Mouse (Mus musculus) gastrocnemius, adult 2 months (tissue): Measurements from ENCODE around the gene Fam163a. TPM values are rescaled to one million over a fixed set of nuclear protein-coding genes. Genes with fewer than 3 reads are reported as not detected.

Source experiments
- DNase-seq: peaks from one replicate; pipeline ENCODE4 v3.0.0; 2022
- H3K27ac ChIP-seq: fragments of 200-600 bp; 2 replicates; pipeline ENCODE4 v1.8.1; 2022; ENCODE audit warnings: mild to moderate bottlenecking
- H3K4me3 ChIP-seq: fragments of 200-600 bp; 2 replicates; pipeline ENCODE4 v1.8.1; 2022; ENCODE audit warnings: mild to moderate bottlenecking, moderate library complexity
- CTCF ChIP-seq: fragments of 200-600 bp; IDR thresholded peaks from 2 replicates; pipeline ENCODE4 v1.8.1; 2022; ENCODE audit warnings: antibody characterized with exemption, mild to moderate bottlenecking, moderate library complexity
- intact Hi-C: fragments of 180-260 bp; cut with DNase I; formaldehyde crosslinking; loops from one replicate; pipeline ENCODE4 v1.15.1; 2025
- total RNA-seq, 2 experiments: library from RNA; stranded (reverse); gene quantifications; 2 replicates each; pipeline ENCODE4 v1.2.3; 2021

Gene Fam163a
- total RNA-seq, 2 experiments from 2014 or later = not detected

- H3K4me3 ChIP-seq = no peak overlapping the region
- no peak for DNase-seq
- no peak for TF ChIP-seq CTCF
- H3K27ac ChIP-seq = no peak overlapping the region
- intact Hi-C loops = no loop called here
Observed at GRCm38 (mm10) chr1:156091811-156092210, 113.0 kb downstream of the Fam163a start.

GRCm38 (mm10) chr1:156090042-156090441 lies 114.8 kb downstream of the Fam163a start:
- H3K4me3 ChIP-seq = no peak overlapping the region
- DNase-seq = no peak
- no peak overlapping the region for H3K27ac ChIP-seq
- no peak for TF ChIP-seq CTCF
- intact Hi-C loops = no loop called here

GRCm38 (mm10) chr1:156089561-156089960 lies 115.3 kb downstream of the Fam163a start:
- no peak overlapping the region for H3K4me3 ChIP-seq
- TF ChIP-seq CTCF = no peak
- intact Hi-C loops = loop anchor here (5.0 kb wide), 1 partner anchor 138 kb away; no protein-coding TSS in a partner anchor

GRCm38 (mm10) chr1:156087586-156087985 lies 117.2 kb downstream of the Fam163a start:
- TF ChIP-seq CTCF = no peak
- Histone ChIP-seq H3K27ac (no peak overlapping the region), H3K4me3 (no peak overlapping the region)
- intact Hi-C loops = loop anchor here (5.0 kb wide), 1 partner anchor 140 kb away; no protein-coding TSS in a partner anchor
- DNase-seq = no peak

More at GRCm38 (mm10) chr1:156089561-156089960, 115.3 kb downstream of the Fam163a start:
- no peak overlapping the region for H3K27ac ChIP-seq
- no peak for DNase-seq

- DNase-seq = no peak
- intact Hi-C loops = loop anchor here (1.0 to 5.0 kb wide), 2 partner anchors 142 to 156 kb away; no protein-coding TSS in a partner anchor
Observed at GRCm38 (mm10) chr1:156085770-156086169, 119.1 kb downstream of the Fam163a start.

GRCm38 (mm10) chr1:156084603-156085002 lies 120.2 kb downstream of the Fam163a start:
- DNase-seq = no peak
- H3K27ac ChIP-seq = no peak overlapping the region
- no peak for TF ChIP-seq CTCF
- H3K4me3 ChIP-seq = no peak overlapping the region
- intact Hi-C loops = loop anchor here (1.0 to 5.0 kb wide), 2 partner anchors 143 to 157 kb away; no protein-coding TSS in a partner anchor

More at GRCm38 (mm10) chr1:156085770-156086169, 119.1 kb downstream of the Fam163a start:
- no peak overlapping the region for H3K4me3 ChIP-seq
- no peak overlapping the region for H3K27ac ChIP-seq
- TF ChIP-seq CTCF = peak; percentile 92

GRCm38 (mm10) chr1:156077655-156078054 lies 127.2 kb downstream of the Fam163a start:
- no peak overlapping the region for H3K4me3 ChIP-seq
- no peak for TF ChIP-seq CTCF
- intact Hi-C loops = no loop called here
- DNase-seq = no peak
- no peak overlapping the region for H3K27ac ChIP-seq

- Histone ChIP-seq H3K4me3 (no peak overlapping the region), H3K27ac (no peak overlapping the region)
- TF ChIP-seq CTCF = no peak
- DNase-seq = no peak
- intact Hi-C loops = no loop called here
Observed at GRCm38 (mm10) chr1:156076474-156076873, 128.4 kb downstream of the Fam163a start.

GRCm38 (mm10) chr1:156074575-156074974 lies 130.3 kb downstream of the Fam163a start:
- H3K27ac ChIP-seq = no peak overlapping the region
- peak; percentile 29 for DNase-seq
- no peak overlapping the region for H3K4me3 ChIP-seq
- intact Hi-C loops = no loop called here
- TF ChIP-seq CTCF = no peak

- intact Hi-C loops = no loop called here
- no peak overlapping the region for H3K27ac ChIP-seq
Observed at GRCm38 (mm10) chr1:156073169-156073821, 131.5 kb downstream of the Fam163a start.

GRCm38 (mm10) chr1:156070106-156070505 lies 134.7 kb downstream of the Fam163a start:
- no peak overlapping the region for H3K4me3 ChIP-seq
- no peak for TF ChIP-seq CTCF
- no peak overlapping the region for H3K27ac ChIP-seq
- no peak for DNase-seq
- intact Hi-C loops = no loop called here

More at GRCm38 (mm10) chr1:156073169-156073821, 131.5 kb downstream of the Fam163a start:
- TF ChIP-seq CTCF = no peak
- no peak overlapping the region for H3K4me3 ChIP-seq
- DNase-seq = no peak

- Histone ChIP-seq H3K4me3 (no peak overlapping the region), H3K27ac (no peak overlapping the region)
- DNase-seq = no peak
- intact Hi-C loops = no loop called here
- TF ChIP-seq CTCF = no peak
Observed at GRCm38 (mm10) chr1:156066133-156066532, 138.7 kb downstream of the Fam163a start.

- TF ChIP-seq CTCF = no peak
- intact Hi-C loops = no loop called here
- H3K4me3 ChIP-seq = no peak overlapping the region
- no peak for DNase-seq
- no peak overlapping the region for H3K27ac ChIP-seq
Observed at GRCm38 (mm10) chr1:156062193-156062592, 142.6 kb downstream of the Fam163a start.

- intact Hi-C loops = no loop called here
- no peak for TF ChIP-seq CTCF
- no peak overlapping the region for H3K4me3 ChIP-seq
- no peak overlapping the region for H3K27ac ChIP-seq
- no peak for DNase-seq
Observed at GRCm38 (mm10) chr1:156058207-156058606, 146.6 kb downstream of the Fam163a start.
